Mouse (Mus musculus) 3134 (cell line): ENCODE results near the gene 1600012H06Rik.
"Not testable (repeated sequence)": the region's sequence is repeated elsewhere in the genome, so short reads cannot be mapped to it uniquely, and the experiment has no call there.

Experiments
- DNase-seq: peaks from one replicate; pipeline ENCODE4 v3.0.0-alpha.2; 2011; ENCODE audit warnings: low spot score; ENCODE audit not compliant: insufficient read length; ENCODE audit errors: extremely low read depth

The 1600012H06Rik gene

GRCm38 (mm10) chr17:14942181-14942580 lies 803 bp upstream of the 1600012H06Rik start:
- not testable (repeated sequence) for DNase-seq

DNA sequence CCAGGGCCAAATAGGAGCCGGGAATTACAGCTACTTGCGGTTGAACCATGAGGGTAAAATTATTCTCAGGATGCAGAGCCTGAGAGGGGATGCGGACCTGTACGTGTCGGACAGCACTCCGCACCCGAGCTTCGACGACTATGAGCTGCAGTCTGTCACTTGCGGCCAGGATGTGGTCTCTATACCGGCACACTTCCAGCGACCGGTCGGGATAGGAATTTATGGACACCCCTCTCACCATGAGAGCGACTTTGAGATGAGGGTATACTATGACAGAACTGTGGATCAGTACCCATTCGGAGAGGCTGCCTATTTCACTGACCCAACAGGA lies 710 bp downstream of the 1600012H06Rik start:
- no peak for DNase-seq

DNA sequence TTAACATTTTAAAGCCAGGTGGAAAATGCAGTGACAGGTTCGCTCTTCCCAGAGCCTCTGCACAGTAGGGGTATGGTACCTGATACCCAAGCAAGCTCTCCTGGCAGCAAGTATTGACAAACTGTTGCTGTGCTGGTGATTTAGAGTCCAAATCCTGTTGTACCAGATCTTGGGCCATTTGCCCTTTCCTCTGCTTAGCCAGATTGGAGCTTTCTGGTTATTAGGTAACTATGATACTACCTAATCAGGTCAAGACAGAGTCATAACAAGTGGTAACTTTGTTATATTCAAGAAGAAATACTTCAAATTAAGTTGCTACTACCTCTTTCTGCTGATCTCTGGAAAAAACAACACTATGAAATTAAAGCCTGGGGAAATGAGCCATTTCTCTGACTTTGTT lies 1.6 kb downstream of the 1600012H06Rik start:
- no peak for DNase-seq

- no peak for DNase-seq
Measured at GRCm38 (mm10) chr17:14949161-14949827, 6.3 kb downstream of the 1600012H06Rik start.

DNA sequence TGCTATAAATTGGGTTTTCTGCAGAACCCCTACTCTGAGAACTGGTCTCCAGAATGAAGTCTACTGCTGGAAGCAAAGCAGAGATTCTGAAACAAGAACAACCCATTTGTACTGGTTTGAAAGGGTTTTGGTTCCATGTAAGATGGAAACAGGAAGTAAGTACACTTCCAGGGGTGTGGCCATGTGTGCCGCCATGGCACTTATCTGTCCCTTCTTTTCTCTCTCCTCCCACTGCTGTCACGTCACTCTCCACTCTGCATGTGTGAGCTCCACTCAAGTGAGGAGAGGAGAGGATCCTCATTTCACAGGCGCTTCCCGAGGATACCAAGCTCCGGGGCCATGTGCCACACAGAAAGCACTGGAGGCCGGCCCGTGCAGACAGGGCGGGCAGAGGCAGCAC lies 10.5 kb downstream of the 1600012H06Rik start:
- DNase-seq: no peak

GRCm38 (mm10) chr17:14958686-14959327 lies 15.8 kb downstream of the 1600012H06Rik start:
- DNase-seq: no peak

DNA sequence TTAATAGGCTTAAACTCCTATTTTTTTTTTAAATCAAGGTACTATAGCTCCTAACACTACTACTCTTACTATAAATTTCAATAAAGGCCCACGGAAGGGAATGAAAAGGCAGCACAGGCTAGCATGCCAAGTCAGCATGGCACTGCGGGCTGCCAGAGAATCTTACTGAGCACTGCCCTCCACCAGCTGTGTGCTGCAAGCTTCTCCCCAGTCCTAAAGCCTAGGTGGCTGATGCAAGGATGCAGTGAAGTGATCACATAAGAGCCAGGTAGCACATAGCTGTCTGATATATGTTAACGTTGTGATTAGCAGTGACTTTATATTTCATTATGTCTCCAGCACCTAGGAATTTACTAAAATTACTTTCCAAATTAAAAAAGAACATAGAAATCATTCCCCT lies 17.0 kb downstream of the 1600012H06Rik start:
- peak; percentile 24 for DNase-seq

DNA sequence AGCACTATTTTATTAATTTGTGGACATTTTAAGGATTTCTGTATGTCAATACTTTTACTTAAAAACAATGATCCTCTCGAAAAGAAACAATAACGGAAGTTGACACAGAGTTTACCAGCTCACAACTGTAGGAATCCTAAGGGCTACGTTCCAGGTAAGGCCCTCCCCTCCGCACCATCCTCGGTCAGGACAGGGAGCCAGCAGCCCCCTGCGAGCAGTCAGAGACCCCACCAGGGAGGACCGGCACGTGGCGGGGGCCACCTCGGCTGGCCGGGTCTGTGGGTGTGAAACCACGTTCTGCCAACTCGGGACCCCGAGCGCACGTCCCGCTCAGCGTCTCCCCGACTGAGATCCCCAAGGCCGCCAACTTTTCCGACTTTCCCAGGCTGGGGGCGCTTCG lies 17.5 kb downstream of the 1600012H06Rik start:
- DNase-seq: peak; percentile 74

DNA sequence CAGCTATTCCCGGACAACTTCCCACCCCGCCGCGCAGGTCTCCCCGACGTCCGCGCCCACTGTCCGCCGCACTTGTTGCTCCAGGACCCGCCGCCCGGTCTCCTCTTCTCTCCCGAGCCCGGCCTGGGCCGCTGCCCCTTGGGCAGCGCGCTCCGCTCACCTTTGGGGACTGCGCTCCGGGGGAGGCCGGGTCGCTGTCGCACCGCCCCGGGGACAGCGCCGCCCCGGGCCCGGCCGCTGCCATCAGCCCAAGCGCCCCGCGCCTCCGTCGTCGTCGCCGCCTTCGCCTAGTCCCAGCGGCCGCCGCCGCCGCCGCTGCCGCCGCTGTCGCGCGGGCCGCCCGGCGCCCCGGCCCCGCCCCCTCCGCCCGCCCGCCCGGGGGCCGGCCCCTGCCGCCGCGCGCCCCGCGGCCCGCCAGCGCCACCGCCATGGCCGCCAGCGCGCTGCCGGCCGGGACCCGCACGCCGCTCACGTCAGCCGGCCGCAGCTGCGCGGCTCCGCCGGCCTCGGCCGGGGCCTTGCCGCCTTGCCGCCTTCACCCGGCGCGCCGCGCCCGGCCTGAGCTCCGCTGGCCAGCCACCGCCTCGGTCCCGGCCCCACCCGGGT lies 18.1 kb downstream of the 1600012H06Rik start, which contains the start of gene Phf10:
TSS of gene Phf10 (minus strand) at position 323 of the 606 bp plus-strand sequence.
- DNase-seq: peak; percentile 63

DNA sequence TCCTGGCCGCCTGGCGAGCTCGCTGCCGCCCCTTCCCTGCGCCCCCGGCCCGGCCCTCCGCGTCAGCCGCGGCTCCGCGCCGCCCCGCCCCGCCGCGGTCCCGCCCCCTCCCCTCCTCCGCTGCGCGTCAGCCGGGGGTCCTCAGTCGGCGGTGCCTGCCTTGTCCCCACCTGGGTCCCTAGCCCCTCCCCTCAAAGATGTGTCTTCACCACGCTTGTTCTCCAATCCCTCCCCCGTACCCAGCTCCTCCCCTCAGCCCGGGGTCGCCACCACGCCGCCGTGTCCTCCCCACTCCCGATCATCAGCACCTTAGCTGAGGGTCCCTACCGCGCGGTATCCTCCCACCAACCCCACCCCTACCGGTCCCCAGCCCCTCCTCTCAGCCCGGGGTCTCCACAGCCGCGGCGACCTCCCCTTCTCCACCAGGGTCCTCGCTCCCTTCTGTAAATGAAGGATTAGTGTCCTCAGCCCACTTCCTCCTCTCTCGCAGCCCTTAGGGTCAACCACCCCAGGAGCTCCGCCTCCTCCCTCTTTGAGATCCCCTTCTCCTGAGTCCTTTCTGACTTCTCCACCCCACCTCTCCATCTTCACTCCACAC lies 18.7 kb downstream of the 1600012H06Rik start:
- not testable (repeated sequence) for DNase-seq

DNA sequence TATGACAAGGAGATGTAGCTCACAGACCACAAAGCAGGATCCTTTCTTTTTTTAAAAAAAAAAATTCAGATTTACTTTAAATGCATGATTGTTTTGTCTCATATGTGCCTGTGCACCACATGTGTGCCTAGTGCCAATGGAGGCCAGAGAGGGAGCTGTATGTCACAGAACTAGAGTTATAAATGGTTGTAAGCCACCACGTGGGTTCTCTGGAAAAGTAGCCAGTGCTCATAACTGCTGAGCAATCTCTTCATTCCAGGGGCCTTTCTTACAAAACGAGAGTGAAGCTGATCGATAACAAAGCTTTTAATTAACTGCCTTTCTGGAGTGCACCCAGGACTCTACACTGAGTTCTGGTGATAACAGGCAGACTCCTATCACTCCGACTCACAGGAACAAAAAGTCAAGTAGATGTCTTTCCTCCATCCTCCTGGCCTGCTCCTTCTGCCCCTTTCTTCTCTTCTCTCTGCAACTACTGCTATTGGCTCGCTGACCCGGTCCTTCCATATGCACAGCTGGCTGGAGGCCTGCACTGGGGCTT lies 25.5 kb downstream of the 1600012H06Rik start:
- not testable (repeated sequence) for DNase-seq

GRCm38 (mm10) chr17:14977718-14978361 lies 34.9 kb downstream of the 1600012H06Rik start:
- not testable (repeated sequence) for DNase-seq

DNA sequence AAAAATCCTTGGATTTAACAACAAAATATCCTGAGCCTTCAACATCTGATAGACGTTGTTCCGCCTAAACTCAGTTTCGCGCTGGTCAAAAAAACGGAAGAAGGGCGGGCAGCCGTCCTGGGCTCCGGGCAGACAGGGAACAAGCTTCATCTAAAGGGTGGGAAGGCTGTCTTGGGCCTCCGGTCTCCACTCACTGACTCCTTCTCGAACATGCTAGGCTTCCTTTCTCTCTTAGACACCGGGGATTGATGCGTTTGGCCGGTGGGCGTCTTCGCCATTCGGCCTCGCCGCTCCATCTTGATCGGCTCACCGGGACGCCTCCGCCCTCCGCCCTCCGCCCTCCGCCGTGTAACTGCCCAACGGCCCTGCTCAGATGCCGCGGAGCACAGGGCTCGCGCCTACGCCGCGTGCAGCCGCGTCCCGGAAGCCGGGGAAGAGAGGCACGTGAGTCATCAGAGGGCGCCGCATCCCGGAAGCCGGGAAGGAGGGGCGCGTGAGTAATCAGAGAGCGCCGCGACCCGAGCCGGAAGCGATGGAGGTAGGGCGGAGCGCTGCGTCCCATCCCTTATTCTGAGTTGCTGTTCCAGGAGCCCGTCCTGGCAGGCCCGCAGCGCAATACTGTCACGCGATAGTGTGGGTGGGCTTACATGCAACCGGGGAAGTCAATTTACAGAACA lies 35.5 kb downstream of the 1600012H06Rik start, which contains the start of the genes 9030025P20Rik and Gm3417:
TSS of gene 9030025P20Rik (plus strand) at position 107 of the 677 bp plus-strand sequence.
TSS of gene Gm3417 (minus strand) at position 429 of the 677 bp plus-strand sequence.
- DNase-seq: not testable (repeated sequence)

DNA sequence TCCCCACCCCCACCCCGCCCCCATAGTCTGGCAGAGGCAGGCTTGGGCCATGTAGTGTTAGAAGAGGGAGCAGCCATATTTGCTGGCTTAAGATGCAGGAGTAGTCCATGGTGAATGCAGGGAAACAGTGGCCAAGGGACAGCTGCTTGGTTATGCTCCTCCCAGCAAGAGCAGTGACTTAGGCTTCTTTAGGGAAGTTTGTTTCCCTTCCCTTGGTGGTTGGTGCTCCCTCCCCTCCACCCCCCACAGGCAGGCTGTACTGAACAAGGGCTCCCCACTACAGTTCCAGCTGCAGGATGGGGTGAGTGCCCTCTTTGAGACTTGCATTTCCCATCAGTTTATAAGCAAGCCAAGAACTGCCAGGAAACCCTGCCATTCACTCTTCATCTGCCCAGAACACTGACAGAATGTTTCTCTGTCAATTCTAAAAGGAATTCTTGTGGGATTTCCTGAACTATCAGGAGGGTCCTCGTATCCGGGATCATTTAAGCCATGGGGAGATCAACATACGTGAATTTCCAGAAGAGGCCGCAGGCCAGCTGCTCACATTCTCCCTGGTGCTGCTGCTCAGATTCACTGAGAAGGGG lies 47.2 kb downstream of the 1600012H06Rik start:
- DNase-seq: not testable (repeated sequence)

DNA sequence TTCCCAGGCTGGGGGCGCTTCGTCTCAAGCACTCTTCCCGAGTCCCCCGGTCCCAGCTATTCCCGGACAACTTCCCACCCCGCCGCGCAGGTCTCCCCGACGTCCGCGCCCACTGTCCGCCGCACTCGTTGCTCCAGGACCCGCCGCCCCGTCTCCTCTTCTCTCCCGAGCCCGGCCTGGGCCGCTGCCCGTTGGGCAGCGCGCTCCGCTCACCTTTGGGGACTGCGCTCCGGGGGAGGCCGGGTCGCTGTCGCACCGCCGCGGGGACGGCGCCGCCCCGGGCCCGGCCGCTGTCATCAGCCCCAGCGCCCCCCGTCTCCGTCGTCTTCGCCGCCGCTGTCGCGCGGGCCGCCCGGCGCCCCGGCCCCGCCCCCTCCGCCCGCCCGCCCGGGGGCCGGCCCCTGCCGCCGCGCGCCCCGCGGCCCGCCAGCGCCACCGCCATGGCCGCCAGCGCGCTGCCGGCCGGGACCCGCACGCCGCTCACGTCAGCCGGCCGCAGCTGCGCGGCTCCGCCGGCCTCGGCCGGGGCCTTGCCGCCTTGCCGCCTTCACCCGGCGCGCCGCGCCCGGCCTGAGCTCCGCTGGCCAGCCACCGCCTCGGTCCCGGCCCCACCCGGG lies 49.6 kb downstream of the 1600012H06Rik start:
- not testable (repeated sequence) for DNase-seq

DNA sequence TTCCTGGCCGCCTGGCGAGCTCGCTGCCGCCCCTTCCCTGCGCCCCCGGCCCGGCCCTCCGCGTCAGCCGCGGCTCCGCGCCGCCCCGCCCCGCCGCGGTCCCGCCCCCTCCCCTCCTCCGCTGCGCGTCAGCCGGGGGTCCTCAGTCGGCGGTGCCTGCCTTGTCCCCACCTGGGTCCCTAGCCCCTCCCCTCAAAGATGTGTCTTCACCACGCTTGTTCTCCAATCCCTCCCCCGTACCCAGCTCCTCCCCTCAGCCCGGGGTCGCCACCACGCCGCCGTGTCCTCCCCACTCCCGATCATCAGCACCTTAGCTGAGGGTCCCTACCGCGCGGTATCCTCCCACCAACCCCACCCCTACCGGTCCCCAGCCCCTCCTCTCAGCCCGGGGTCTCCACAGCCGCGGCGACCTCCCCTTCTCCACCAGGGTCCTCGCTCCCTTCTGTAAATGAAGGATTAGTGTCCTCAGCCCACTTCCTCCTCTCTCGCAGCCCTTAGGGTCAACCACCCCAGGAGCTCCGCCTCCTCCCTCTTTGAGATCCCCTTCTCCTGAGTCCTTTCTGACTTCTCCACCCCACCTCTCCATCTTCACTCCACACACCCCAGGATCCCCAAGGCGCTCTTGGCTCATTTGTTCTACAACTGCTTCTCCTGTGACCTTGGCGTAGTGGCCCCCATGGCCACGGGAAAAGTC lies 50.3 kb downstream of the 1600012H06Rik start:
- DNase-seq: not testable (repeated sequence)

- DNase-seq: not testable (repeated sequence)
Measured at GRCm38 (mm10) chr17:14994140-14994539, 51.2 kb downstream of the 1600012H06Rik start.

DNA sequence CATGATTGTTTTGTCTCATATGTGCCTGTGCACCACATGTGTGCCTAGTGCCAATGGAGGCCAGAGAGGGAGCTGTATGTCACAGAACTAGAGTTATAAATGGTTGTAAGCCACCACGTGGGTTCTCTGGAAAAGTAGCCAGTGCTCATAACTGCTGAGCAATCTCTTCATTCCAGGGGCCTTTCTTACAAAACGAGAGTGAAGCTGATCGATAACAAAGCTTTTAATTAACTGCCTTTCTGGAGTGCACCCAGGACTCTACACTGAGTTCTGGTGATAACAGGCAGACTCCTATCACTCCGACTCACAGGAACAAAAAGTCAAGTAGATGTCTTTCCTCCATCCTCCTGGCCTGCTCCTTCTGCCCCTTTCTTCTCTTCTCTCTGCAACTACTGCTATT lies 57.1 kb downstream of the 1600012H06Rik start:
- not testable (repeated sequence) for DNase-seq
